Comparison of ENCODE assay signal across 8 mouse cellular contexts in the genomic region with DNA sequence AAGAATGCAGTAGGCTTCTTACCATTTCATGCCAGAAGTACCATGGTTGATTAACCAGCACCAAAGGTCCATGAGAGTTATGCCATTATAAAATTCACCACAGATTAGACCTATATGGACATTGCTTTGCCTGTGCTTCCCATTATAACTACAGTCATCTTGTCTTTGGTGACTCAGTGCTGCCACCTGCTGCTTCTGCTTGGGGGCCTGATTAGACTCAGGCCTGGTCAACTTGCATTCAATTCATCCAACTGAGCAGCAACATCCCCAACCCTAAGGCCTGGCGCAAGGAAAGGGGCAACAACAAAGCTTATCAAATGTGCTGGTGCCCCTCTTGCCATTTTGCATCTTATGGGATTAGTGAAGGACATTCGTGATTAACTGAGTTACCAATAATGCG. TPM values are rescaled to one million over a fixed set of nuclear protein-coding genes. Genes with fewer than 3 reads are reported as not detected.
DNase-seq lines count a peak whose midpoint lies in the region; TF ChIP-seq lines count a peak whose summit lies in the region.
"Had no signal": no experiment of that assay in that cellular context is flagged by ENCODE, and none has a peak within 500 bp of the region (broad histone marks: within the 10 kb centered on the region; RNA-seq: fewer than 3 reads in every experiment).

No protein-coding gene starts in this region.

- peaks cover 3 to 58% of the 10 kb centered on the region in 2 experiments for H3K36me3 ChIP-seq in CH12.LX (replicated peaks in 1 of 2; ENCODE audit: control insufficient read depth in 1 of 2, insufficient read depth in 1 of 2, low read length in 1 of 2)

- H3K27ac ChIP-seq in CH12.LX (ENCODE audit: insufficient read depth, low read depth), result no peak overlapping the region

- DNase-seq in CH12.LX (ENCODE audit: extremely low read depth) (peak; percentile 53), R1 (ENCODE audit: low read depth, low spot score) (peak; percentile 71)
- DNase-seq in cerebellum, postnatal 14 days, result peak; percentile 81 to 87
- peak; percentile 35 to 73 for DNase-seq in gastrocnemius, postnatal 4 days (ENCODE audit: low spot score in 2 of 2)
- peak; percentile 40 to 87 for DNase-seq in layer of hippocampus, adult 18-20 months (ENCODE audit: low spot score in 2 of 2)
- DNase-seq in lung, postnatal 14 days, result peak; percentile 90
- peak; percentile 48 for DNase-seq in spleen, adult 12 weeks (ENCODE audit: low spot score)

- H3K4me3 ChIP-seq in CH12.LX (replicated peaks in 1 of 3; ENCODE audit: low read depth in 2 of 3, low read length in 2 of 3, poor library complexity in 1 of 3), result no peak overlapping the region
- H3K4me3 ChIP-seq: megakaryocyte, embryonic 14.5 days had no signal

- H3K9ac ChIP-seq in CH12.LX (ENCODE audit: insufficient read depth, low read depth), result no peak overlapping the region

- H3K27me3 ChIP-seq in CH12.LX (replicated peaks), result no peaks in the 10 kb centered on the region

- TF ChIP-seq RAD21 in CH12.LX (IDR thresholded peaks at IDR 0.05; ENCODE audit: low read depth, low read length), result peak; percentile 64

- H3K79me2 ChIP-seq in CH12.LX (replicated peaks; ENCODE audit: control insufficient read depth, extremely low read depth, insufficient read depth, poor library complexity, severe bottlenecking), result no peaks in the 10 kb centered on the region

- dilution Hi-C loops in CH12.LX (cut with MboI; ENCODE audit: extremely low pct_ligation_motif_present, extremely low pct_unique_long_range_greater_than_20kb, low sequenced_read_pairs), result no loop called here

- H3K4me1 ChIP-seq in CH12.LX (ENCODE audit: control insufficient read depth in 1 of 2, insufficient read depth in 2 of 2), result peaks cover 0 to 19% of the 10 kb centered on the region in 2 experiments; a peak in 2 of 4 replicates

- no peak for TF ChIP-seq EP300 in CH12.LX (IDR thresholded peaks at IDR 0.05; ENCODE audit: low read length)

- in situ Hi-C loops in CH12.LX (cut with MboI; ENCODE audit: low pct_ligation_motif_present, low pct_unique_long_range_greater_than_20kb, low sequenced_read_pairs), result no loop called here

- TF ChIP-seq POLR2A in CH12.LX (IDR thresholded peaks at IDR 0.05; ENCODE audit: low read depth, low read length), result no peak

- peak; percentile 63 to 82 for TF ChIP-seq CTCF in CH12.LX (conservative IDR thresholded peaks at IDR 0.05 in 1 of 2, IDR thresholded peaks at IDR 0.05 in 1 of 2; ENCODE audit: low read depth in 2 of 2, low read length in 2 of 2)

- no peaks in the 10 kb centered on the region for H3K9me3 ChIP-seq in CH12.LX (replicated peaks; ENCODE audit: low read length)
- H3K9me3 ChIP-seq: megakaryocyte, embryonic 14.5 days had no signal

- H3K4me2 ChIP-seq in CH12.LX (ENCODE audit: insufficient read depth, low read depth, poor library complexity, severe bottlenecking), result no peak overlapping the region

TF ChIP-seq in CH12.LX, 34 proteins besides CTCF, POLR2A, EP300 and RAD21:
- no peak for TF ChIP-seq TCF12 (IDR thresholded peaks at IDR 0.05; ENCODE audit: low read depth, low read length)
- TF ChIP-seq USF1 (IDR thresholded peaks at IDR 0.05; ENCODE audit: low read depth, low read length), result no peak
- peak; percentile 76 for TF ChIP-seq SMC3 (IDR thresholded peaks at IDR 0.05; ENCODE audit: low read depth, low read length)
- TF ChIP-seq CHD1 (IDR thresholded peaks at IDR 0.05; ENCODE audit: low read depth, low read length), result no peak
- TF ChIP-seq ZMIZ1 (IDR thresholded peaks at IDR 0.05; ENCODE audit: low read depth, low read length), result no peak

RNA-seq across cellular contexts. Expression of a gene that starts 19.3 kb away (rescaled TPM):
- total RNA-seq in CH12.LX (2012; rRNA removed) (8.0 and 9.2 TPM in 2 replicates), CH12.LX (2014; rRNA removed) (14.9 and 16.7 TPM in 2 replicates)
- 14.5 and 15.4 TPM in 2 replicates for polyA plus RNA-seq in CH12.LX (2012; ENCODE audit: insufficient read length, low read depth)
- 10 to 100 TPM; 10.1 to 11.4 TPM for total RNA-seq in gastrocnemius, postnatal 4 days (2021)
- total RNA-seq in layer of hippocampus, adult 18-20 months (2021), result 10 to 100 TPM; 21.1 to 22.2 TPM

RNA-seq across cellular contexts. Expression of a gene that starts 28.3 kb away (rescaled TPM):
- total RNA-seq in CH12.LX (2012; rRNA removed) (not detected in 2 replicates), CH12.LX (2014; rRNA removed) (not detected in 2 replicates)
- polyA plus RNA-seq in CH12.LX (2012; ENCODE audit: insufficient read length, low read depth), result not detected in 2 replicates
- total RNA-seq in gastrocnemius, postnatal 4 days (2021), result under 1 TPM in 1 of 2 experiments, not detected in 1; 0.32 TPM
- total RNA-seq in layer of hippocampus, adult 18-20 months (2021), result not detected

RNA-seq across cellular contexts. Expression of a gene that starts 32.3 kb away (rescaled TPM):
- total RNA-seq in CH12.LX (2012; rRNA removed) (0.08 TPM in 1 of 2 replicates, not detected in the other), CH12.LX (2014; rRNA removed) (not detected in 2 replicates)
- polyA plus RNA-seq in CH12.LX (2012; ENCODE audit: insufficient read length, low read depth), result not detected in 2 replicates
- total RNA-seq in gastrocnemius, postnatal 4 days (2021), result 1 to 10 TPM; 3.7 TPM
- total RNA-seq in layer of hippocampus, adult 18-20 months (2021), result 1 to 10 TPM; 7.0 to 8.3 TPM

Comparison
In these comparisons a context has a peak if more than half of its experiments do, and no peak if none do; other contexts are left out.
1. RNA of a gene that starts 32.3 kb away (total RNA-seq): 7.0 to 8.3 TPM in layer of hippocampus, adult 18-20 months and 3.7 TPM in gastrocnemius, postnatal 4 days; 0.08 TPM in CH12.LX; every median in the first group is over 4 times any median in the second.
2. Peak in every context shown above with its lines, with median percentiles within 50 percentile points of each other: DNase-seq.